In the genomic region with DNA sequence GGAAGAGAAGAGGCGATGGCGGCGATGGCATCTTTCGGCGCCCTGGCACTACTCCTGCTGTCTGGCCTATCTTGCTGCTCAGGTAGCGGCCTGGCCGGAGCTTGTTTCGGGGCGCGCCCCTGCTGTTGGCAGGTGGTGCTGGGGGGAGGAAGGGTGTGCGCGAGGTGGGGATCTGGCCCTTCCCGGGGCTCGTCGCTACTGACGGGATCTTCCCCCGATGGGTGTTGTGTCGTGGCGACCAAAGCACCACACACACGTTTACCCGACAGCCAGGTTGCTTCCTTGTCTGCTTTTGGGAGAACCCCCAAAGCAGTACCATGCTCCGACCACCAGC, we compare ENCODE assay signal across 8 mouse cellular contexts. TPM values are rescaled to one million over a fixed set of nuclear protein-coding genes. Genes with fewer than 3 reads are reported as not detected.
DNase-seq lines count a peak whose midpoint lies in the region; ATAC-seq and TF ChIP-seq lines count a peak whose summit lies in the region.

No protein-coding gene starts in this region.

- H3K4me2 ChIP-seq in embryonic facial prominence, embryonic 13.5 days = peak overlapping the region; percentile 68
- H3K4me2 ChIP-seq in intestine, embryonic 16.5 days (ENCODE audit: low read depth, low read length) = peak overlapping the region; percentile 56
- peak overlapping the region; percentile 60 for H3K4me2 ChIP-seq in neural tube, embryonic 14.5 days (ENCODE audit: low read depth, low read length)

- no peak for TF ChIP-seq CTCF in lung, adult 2 months (IDR thresholded peaks at IDR 0.05; ENCODE audit: insufficient read depth, low read length)

- ATAC-seq in embryonic facial prominence, embryonic 13.5 days (ENCODE audit: insufficient number of reproducible peaks, insufficient read depth, low FRiP score, low TSS enrichment, low read depth) = peak; percentile 7; the same call in 1 of the 2 replicates
- ATAC-seq in intestine, embryonic 16.5 days = peak; percentile 41
- ATAC-seq in neural tube, embryonic 14.5 days (ENCODE audit: low read depth) = peak; percentile 12; the same call in 1 of the 2 replicates

- no peak for DNase-seq in lung, adult 2 months
- DNase-seq in lung, postnatal 14 days = no peak
- no peak for DNase-seq in ovary, postnatal 10 days (ENCODE audit: low spot score)
- no peak for DNase-seq in spleen, postnatal 4 days (ENCODE audit: low spot score in 2 of 2)
- DNase-seq in layer of hippocampus, adult 9-11 months = no peak

- TF ChIP-seq POLR2A in lung, adult 2 months (IDR thresholded peaks at IDR 0.05; ENCODE audit: borderline replicate concordance, extremely low read depth, low read depth, low read length) = no peak

- H3K4me3 ChIP-seq in lung, adult 2 months (replicated peaks; ENCODE audit: extremely low read depth, low read depth, low read length) = peak overlapping the region; percentile 80
- H3K4me3 ChIP-seq in embryonic facial prominence, embryonic 13.5 days = peak overlapping the region; percentile 59
- peak overlapping the region; percentile 62 for H3K4me3 ChIP-seq in intestine, embryonic 16.5 days (ENCODE audit: low read length)
- H3K4me3 ChIP-seq in neural tube, embryonic 14.5 days (ENCODE audit: low read depth, low read length) = peak overlapping the region; percentile 50

- WGBS in lung, adult 2 months = 30% methylated on average over 22 of the region's 22 CpGs
- 31% methylated on average over 18 of the region's 22 CpGs for WGBS in embryonic facial prominence, embryonic 13.5 days
- 17% methylated on average over 21 of the region's 22 CpGs for WGBS in intestine, embryonic 16.5 days
- 19% methylated on average over 17 of the region's 22 CpGs for WGBS in neural tube, embryonic 14.5 days

- no peaks in the 10 kb centered on the region for H3K9me3 ChIP-seq in embryonic facial prominence, embryonic 13.5 days
- no peaks in the 10 kb centered on the region for H3K9me3 ChIP-seq in intestine, embryonic 16.5 days (ENCODE audit: control insufficient read depth, low read length)
- H3K9me3 ChIP-seq in neural tube, embryonic 14.5 days (ENCODE audit: control insufficient read depth, low read length) = no peaks in the 10 kb centered on the region

- H3K27ac ChIP-seq in embryonic facial prominence, embryonic 13.5 days = peak overlapping the region; percentile 88
- peak overlapping the region; percentile 63 for H3K27ac ChIP-seq in intestine, embryonic 16.5 days (ENCODE audit: low read length)
- peak overlapping the region; percentile 89 for H3K27ac ChIP-seq in neural tube, embryonic 14.5 days (ENCODE audit: low read depth, low read length)

- peaks cover 4% of the 10 kb centered on the region; the same call in 1 of the 2 replicates for H3K27me3 ChIP-seq in embryonic facial prominence, embryonic 13.5 days
- no peaks in the 10 kb centered on the region; the same call in 1 of the 2 replicates for H3K27me3 ChIP-seq in intestine, embryonic 16.5 days (replicated peaks; ENCODE audit: control insufficient read depth, insufficient read depth, low read length)
- H3K27me3 ChIP-seq in neural tube, embryonic 14.5 days (ENCODE audit: control insufficient read depth, insufficient read depth, low read length) = no peaks in the 10 kb centered on the region

- 0 out of 2 replicates have a peak, but pooled peaks cover 13% of the 10 kb centered on the region for H3K36me3 ChIP-seq in embryonic facial prominence, embryonic 13.5 days
- no peaks in the 10 kb centered on the region for H3K36me3 ChIP-seq in intestine, embryonic 16.5 days (ENCODE audit: control insufficient read depth, insufficient read depth, low read length)
- H3K36me3 ChIP-seq in neural tube, embryonic 14.5 days (ENCODE audit: control insufficient read depth, insufficient read depth, low read length) = no peaks in the 10 kb centered on the region

- H3K9ac ChIP-seq in embryonic facial prominence, embryonic 13.5 days = peak overlapping the region; percentile 77
- H3K9ac ChIP-seq in intestine, embryonic 16.5 days (ENCODE audit: low read depth, low read length) = peak overlapping the region; percentile 78
- H3K9ac ChIP-seq in neural tube, embryonic 14.5 days (replicated peaks; ENCODE audit: low read depth, low read length) = peak overlapping the region; percentile 68

- no peaks in the 10 kb centered on the region; the same call in 1 of the 2 replicates for H3K4me1 ChIP-seq in lung, adult 2 months (ENCODE audit: control insufficient read depth, insufficient read depth, low read length)
- H3K4me1 ChIP-seq in embryonic facial prominence, embryonic 13.5 days = peaks cover 8% of the 10 kb centered on the region; the same call in 1 of the 2 replicates
- peaks cover 11% of the 10 kb centered on the region; the same call in 1 of the 2 replicates for H3K4me1 ChIP-seq in intestine, embryonic 16.5 days (ENCODE audit: control insufficient read depth, insufficient read depth, low read length)
- peaks cover 8% of the 10 kb centered on the region; the same call in 1 of the 2 replicates for H3K4me1 ChIP-seq in neural tube, embryonic 14.5 days (ENCODE audit: control insufficient read depth, insufficient read depth, low read length)

RNA-seq across cellular contexts. Expression of gene Ssr4, which starts 0.4 kb away (rescaled TPM):
- polyA plus RNA-seq in lung, adult 2 months (2012; rRNA removed) = 153 and 171 TPM in 2 replicates
- polyA plus RNA-seq in embryonic facial prominence, embryonic 13.5 days (2015; fragmentation: Nextera tagmentation; extraction: Ambion mirVana) = 182 and 192 TPM in 2 replicates
- polyA plus RNA-seq in intestine, embryonic 16.5 days (2015; fragmentation: Nextera tagmentation; extraction: Ambion mirVana) = 269 TPM in 2 replicates
- polyA plus RNA-seq in neural tube, embryonic 14.5 days (2014; fragmentation: Nextera tagmentation; extraction: Ambion mirVana) = 169 and 171 TPM in 2 replicates

RNA-seq across cellular contexts. Expression of gene Idh3g, which starts 0.5 kb away (rescaled TPM):
- polyA plus RNA-seq in lung, adult 2 months (2012; rRNA removed) = 144 and 247 TPM in 2 replicates
- polyA plus RNA-seq in embryonic facial prominence, embryonic 13.5 days (2015; fragmentation: Nextera tagmentation; extraction: Ambion mirVana) = 204 and 207 TPM in 2 replicates
- polyA plus RNA-seq in intestine, embryonic 16.5 days (2015; fragmentation: Nextera tagmentation; extraction: Ambion mirVana) = 267 and 269 TPM in 2 replicates
- 264 and 309 TPM in 2 replicates for polyA plus RNA-seq in neural tube, embryonic 14.5 days (2014; fragmentation: Nextera tagmentation; extraction: Ambion mirVana)

RNA-seq across cellular contexts. Expression of gene Srpk3, which starts 13.0 kb away (rescaled TPM):
- 7.1 and 13.1 TPM in 2 replicates for polyA plus RNA-seq in lung, adult 2 months (2012; rRNA removed)
- polyA plus RNA-seq in embryonic facial prominence, embryonic 13.5 days (2015; fragmentation: Nextera tagmentation; extraction: Ambion mirVana) = 3.0 and 3.5 TPM in 2 replicates
- 0.99 and 1.9 TPM in 2 replicates for polyA plus RNA-seq in intestine, embryonic 16.5 days (2015; fragmentation: Nextera tagmentation; extraction: Ambion mirVana)
- polyA plus RNA-seq in neural tube, embryonic 14.5 days (2014; fragmentation: Nextera tagmentation; extraction: Ambion mirVana) = 1.2 and 2.4 TPM in 2 replicates

RNA-seq across cellular contexts. Expression of gene Plxnb3, which starts 30.3 kb away (rescaled TPM):
- 1.3 and 1.4 TPM in 2 replicates for polyA plus RNA-seq in lung, adult 2 months (2012; rRNA removed)
- polyA plus RNA-seq in embryonic facial prominence, embryonic 13.5 days (2015; fragmentation: Nextera tagmentation; extraction: Ambion mirVana) = 0.41 and 0.46 TPM in 2 replicates
- polyA plus RNA-seq in intestine, embryonic 16.5 days (2015; fragmentation: Nextera tagmentation; extraction: Ambion mirVana) = 0.33 and 0.46 TPM in 2 replicates
- polyA plus RNA-seq in neural tube, embryonic 14.5 days (2014; fragmentation: Nextera tagmentation; extraction: Ambion mirVana) = 0.07 and 0.73 TPM in 2 replicates

RNA-seq across cellular contexts. Expression of gene Pdzd4, which starts 37.6 kb away (rescaled TPM):
- 2.1 and 2.2 TPM in 2 replicates for polyA plus RNA-seq in lung, adult 2 months (2012; rRNA removed)
- 1.7 and 2.1 TPM in 2 replicates for polyA plus RNA-seq in embryonic facial prominence, embryonic 13.5 days (2015; fragmentation: Nextera tagmentation; extraction: Ambion mirVana)
- polyA plus RNA-seq in intestine, embryonic 16.5 days (2015; fragmentation: Nextera tagmentation; extraction: Ambion mirVana) = 0.39 and 0.53 TPM in 2 replicates
- 5.4 and 6.5 TPM in 2 replicates for polyA plus RNA-seq in neural tube, embryonic 14.5 days (2014; fragmentation: Nextera tagmentation; extraction: Ambion mirVana)
